Mouse (Mus musculus): Measurements from ENCODE around the gene Mras. TPM values are rescaled to one million over a fixed set of nuclear protein-coding genes. Genes with fewer than 3 reads are reported as not detected.
A peak's percentile ranks its signal among the peaks of the same experiment; 100 is the strongest.

Gene Mras
- 58.0 and 59.9 TPM in 2 replicates for polyA plus RNA-seq (2014; fragmentation: Nextera tagmentation; extraction: Ambion mirVana)

- 17% methylated on average over 27 of the region's 27 CpGs for WGBS
- no peak for DNase-seq
- Histone ChIP-seq H3K9me3 (ENCODE audit: control insufficient read depth, low read length) (no peaks in the 10 kb centered on the region), H3K4me2 (ENCODE audit: low read length) (peak within 1 kb of the TSS; percentile 86), H3K27ac (replicated peaks; ENCODE audit: low read depth, low read length) (peak within 1 kb of the TSS; percentile 92), H3K27me3 (ENCODE audit: control insufficient read depth, insufficient read depth, low read length) (peaks cover 8% of the 10 kb centered on the region; the same call in 1 of the 2 replicates), H3K36me3 (ENCODE audit: control insufficient read depth, insufficient read depth, low read length) (no peaks in the 10 kb centered on the region), H3K4me3 (replicated peaks; ENCODE audit: low read depth, low read length) (peak within 1 kb of the TSS; percentile 89), H3K4me1 (ENCODE audit: control insufficient read depth, insufficient read depth, low read length) (peaks cover 32% of the 10 kb centered on the region), H3K9ac (replicated peaks; ENCODE audit: low read length) (peak within 1 kb of the TSS; percentile 93)
- peak; percentile 13; the same call in 1 of the 2 replicates for ATAC-seq (ENCODE audit: low FRiP score, low TSS enrichment)
Observed at GRCm38 (mm10) chr9:99437031-99437764, at the start of gene Mras. Mras (minus strand) TSS chr9:99437381.

- Histone ChIP-seq H3K36me3 (ENCODE audit: control insufficient read depth, insufficient read depth, low read length) (peaks cover 73% of the 10 kb centered on the region), H3K4me2 (ENCODE audit: low read length) (no peak overlapping the region), H3K4me1 (ENCODE audit: control insufficient read depth, insufficient read depth, low read length) (no peaks in the 10 kb centered on the region), H3K4me3 (replicated peaks; ENCODE audit: low read depth, low read length) (no peak overlapping the region), H3K9ac (replicated peaks; ENCODE audit: low read length) (no peak overlapping the region), H3K27ac (replicated peaks; ENCODE audit: low read depth, low read length) (no peak overlapping the region), H3K9me3 (ENCODE audit: control insufficient read depth, low read length) (no peaks in the 10 kb centered on the region), H3K27me3 (ENCODE audit: control insufficient read depth, insufficient read depth, low read length) (no peaks in the 10 kb centered on the region)
- WGBS: 94% methylated on average over 4 of the region's 4 CpGs
- ATAC-seq (ENCODE audit: low FRiP score, low TSS enrichment) (no peak), DNase-seq (no peak)
Observed at GRCm38 (mm10) chr9:99485144-99485543, 48.0 kb upstream of the Mras start.

GRCm38 (mm10) chr9:99484632-99485031 is 47.5 kb upstream of the Mras start:
- Histone ChIP-seq H3K9me3 (ENCODE audit: control insufficient read depth, low read length) (no peaks in the 10 kb centered on the region), H3K36me3 (ENCODE audit: control insufficient read depth, insufficient read depth, low read length) (peaks cover 68% of the 10 kb centered on the region), H3K27ac (replicated peaks; ENCODE audit: low read depth, low read length) (no peak overlapping the region), H3K4me3 (replicated peaks; ENCODE audit: low read depth, low read length) (no peak overlapping the region), H3K4me2 (ENCODE audit: low read length) (no peak overlapping the region), H3K27me3 (ENCODE audit: control insufficient read depth, insufficient read depth, low read length) (no peaks in the 10 kb centered on the region), H3K4me1 (ENCODE audit: control insufficient read depth, insufficient read depth, low read length) (no peaks in the 10 kb centered on the region), H3K9ac (replicated peaks; ENCODE audit: low read length) (no peak overlapping the region)
- no peak for ATAC-seq (ENCODE audit: low FRiP score, low TSS enrichment)
- DNase-seq: no peak

- Histone ChIP-seq H3K9ac (replicated peaks; ENCODE audit: low read length) (no peak overlapping the region), H3K36me3 (ENCODE audit: control insufficient read depth, insufficient read depth, low read length) (peaks cover 70% of the 10 kb centered on the region)
Observed at GRCm38 (mm10) chr9:99483191-99483590, 46.0 kb upstream of the Mras start.

GRCm38 (mm10) chr9:99480764-99481163 is 43.6 kb upstream of the Mras start:
- Histone ChIP-seq H3K4me3 (replicated peaks; ENCODE audit: low read depth, low read length) (no peak overlapping the region), H3K9ac (replicated peaks; ENCODE audit: low read length) (no peak overlapping the region), H3K27ac (replicated peaks; ENCODE audit: low read depth, low read length) (no peak overlapping the region), H3K27me3 (ENCODE audit: control insufficient read depth, insufficient read depth, low read length) (no peaks in the 10 kb centered on the region), H3K4me2 (ENCODE audit: low read length) (no peak overlapping the region), H3K4me1 (ENCODE audit: control insufficient read depth, insufficient read depth, low read length) (no peaks in the 10 kb centered on the region), H3K36me3 (ENCODE audit: control insufficient read depth, insufficient read depth, low read length) (peaks cover 55% of the 10 kb centered on the region), H3K9me3 (ENCODE audit: control insufficient read depth, low read length) (no peaks in the 10 kb centered on the region)
- no peak for ATAC-seq (ENCODE audit: low FRiP score, low TSS enrichment)
- DNase-seq: peak; percentile 10
- 91% methylated on average over 4 of the region's 4 CpGs for WGBS

More at GRCm38 (mm10) chr9:99483191-99483590, 46.0 kb upstream of the Mras start:
- Histone ChIP-seq H3K27me3 (ENCODE audit: control insufficient read depth, insufficient read depth, low read length) (no peaks in the 10 kb centered on the region), H3K4me1 (ENCODE audit: control insufficient read depth, insufficient read depth, low read length) (no peaks in the 10 kb centered on the region), H3K9me3 (ENCODE audit: control insufficient read depth, low read length) (no peaks in the 10 kb centered on the region), H3K4me3 (replicated peaks; ENCODE audit: low read depth, low read length) (no peak overlapping the region), H3K4me2 (ENCODE audit: low read length) (no peak overlapping the region), H3K27ac (replicated peaks; ENCODE audit: low read depth, low read length) (no peak overlapping the region)
- DNase-seq: no peak
- WGBS: 96% methylated on average over 4 of the region's 4 CpGs
- no peak for ATAC-seq (ENCODE audit: low FRiP score, low TSS enrichment)

- ATAC-seq (ENCODE audit: low FRiP score, low TSS enrichment): no peak
- H3K27me3 ChIP-seq (ENCODE audit: control insufficient read depth, insufficient read depth, low read length): no peaks in the 10 kb centered on the region
- no peak overlapping the region for H3K4me2 ChIP-seq (ENCODE audit: low read length)
- H3K36me3 ChIP-seq (ENCODE audit: control insufficient read depth, insufficient read depth, low read length): peaks cover 53% of the 10 kb centered on the region
- no peak overlapping the region for H3K27ac ChIP-seq (replicated peaks; ENCODE audit: low read depth, low read length)
- H3K9ac ChIP-seq (replicated peaks; ENCODE audit: low read length): no peak overlapping the region
- H3K4me1 ChIP-seq (ENCODE audit: control insufficient read depth, insufficient read depth, low read length): no peaks in the 10 kb centered on the region
- peak; percentile 17 for DNase-seq
- H3K4me3 ChIP-seq (replicated peaks; ENCODE audit: low read depth, low read length): no peak overlapping the region
- WGBS: 78% methylated on average over 9 of the region's 9 CpGs
- no peaks in the 10 kb centered on the region for H3K9me3 ChIP-seq (ENCODE audit: control insufficient read depth, low read length)
Observed at GRCm38 (mm10) chr9:99479181-99479711, 42.1 kb upstream of the Mras start.

- WGBS: 83% methylated on average over 7 of the region's 7 CpGs
- ATAC-seq (ENCODE audit: low FRiP score, low TSS enrichment): no peak
- no peak for DNase-seq
Observed at GRCm38 (mm10) chr9:99471334-99471733, 34.2 kb upstream of the Mras start.

GRCm38 (mm10) chr9:99470347-99471092 is 33.3 kb upstream of the Mras start:
- Histone ChIP-seq H3K36me3 (ENCODE audit: control insufficient read depth, insufficient read depth, low read length) (peaks cover 7% of the 10 kb centered on the region; the same call in 1 of the 2 replicates), H3K4me3 (replicated peaks; ENCODE audit: low read depth, low read length) (no peak overlapping the region), H3K27ac (replicated peaks; ENCODE audit: low read depth, low read length) (no peak overlapping the region), H3K4me2 (ENCODE audit: low read length) (no peak overlapping the region), H3K9me3 (ENCODE audit: control insufficient read depth, low read length) (no peaks in the 10 kb centered on the region), H3K4me1 (ENCODE audit: control insufficient read depth, insufficient read depth, low read length) (no peaks in the 10 kb centered on the region), H3K27me3 (ENCODE audit: control insufficient read depth, insufficient read depth, low read length) (no peaks in the 10 kb centered on the region), H3K9ac (replicated peaks; ENCODE audit: low read length) (no peak overlapping the region)
- WGBS: 78% methylated on average over 16 of the region's 16 CpGs
- no peak for DNase-seq
- no peak for ATAC-seq (ENCODE audit: low FRiP score, low TSS enrichment)

More at GRCm38 (mm10) chr9:99471334-99471733, 34.2 kb upstream of the Mras start:
- no peak overlapping the region for H3K9ac ChIP-seq (replicated peaks; ENCODE audit: low read length)
- no peak overlapping the region for H3K4me3 ChIP-seq (replicated peaks; ENCODE audit: low read depth, low read length)
- no peak overlapping the region for H3K4me2 ChIP-seq (ENCODE audit: low read length)
- no peaks in the 10 kb centered on the region for H3K27me3 ChIP-seq (ENCODE audit: control insufficient read depth, insufficient read depth, low read length)
- no peaks in the 10 kb centered on the region for H3K4me1 ChIP-seq (ENCODE audit: control insufficient read depth, insufficient read depth, low read length)
- no peak overlapping the region for H3K27ac ChIP-seq (replicated peaks; ENCODE audit: low read depth, low read length)
- H3K9me3 ChIP-seq (ENCODE audit: control insufficient read depth, low read length): no peaks in the 10 kb centered on the region
- H3K36me3 ChIP-seq (ENCODE audit: control insufficient read depth, insufficient read depth, low read length): peaks cover 15% of the 10 kb centered on the region; the same call in 1 of the 2 replicates
